Mouse (Mus musculus) lung, postnatal 36 days (tissue): ENCODE results near the gene Olfr180.

Experiments used
- DNase-seq: peaks from one replicate; pipeline ENCODE4 v3.0.0; 2022; ENCODE audit warnings: mixed read lengths

The Olfr180 gene

DNA sequence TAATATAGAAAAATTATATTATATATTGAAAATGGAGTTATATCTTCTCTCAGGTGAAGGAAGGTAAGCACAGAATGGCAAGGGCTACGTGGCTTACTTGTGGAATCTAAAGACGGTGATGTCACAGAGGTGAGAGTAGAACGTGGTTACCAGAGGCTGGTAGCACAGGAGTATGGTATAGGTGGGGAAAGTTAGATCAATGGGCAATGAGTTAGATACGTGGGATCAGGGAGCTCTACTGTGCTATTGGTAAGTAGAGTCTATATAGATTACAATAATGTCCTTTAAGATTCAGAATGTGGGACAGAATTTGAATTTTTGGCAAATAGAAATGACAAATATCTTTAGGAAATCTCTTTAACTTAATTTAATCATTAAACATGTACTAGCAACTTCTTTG, at the start of gene Olfr180:
TSS of gene Olfr180 (minus strand) at position 101 of the 400 bp plus-strand sequence.
- no peak for DNase-seq

DNA sequence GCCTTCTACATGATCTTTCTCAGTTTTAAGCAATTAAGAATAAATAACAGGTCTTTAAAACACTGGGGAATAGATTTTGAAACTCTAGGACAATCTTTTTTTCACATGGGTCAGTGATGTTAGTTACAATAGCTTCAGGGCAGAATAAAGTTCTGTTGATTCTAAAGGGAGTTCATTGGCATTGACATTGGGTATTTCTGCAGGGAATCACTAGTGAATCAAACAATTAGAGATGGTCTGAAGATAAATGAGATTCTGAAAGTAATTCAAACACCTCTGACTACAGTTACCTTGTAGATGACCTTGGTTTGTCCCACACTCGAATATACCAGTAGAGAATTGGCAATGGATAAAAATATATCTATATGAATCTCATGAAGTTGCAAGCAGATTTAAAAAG, 537 bp downstream of the Olfr180 start, which contains the start of gene Olfr181:
TSS of gene Olfr181 (minus strand) at position 101 of the 400 bp plus-strand sequence.
- no peak for DNase-seq

DNA sequence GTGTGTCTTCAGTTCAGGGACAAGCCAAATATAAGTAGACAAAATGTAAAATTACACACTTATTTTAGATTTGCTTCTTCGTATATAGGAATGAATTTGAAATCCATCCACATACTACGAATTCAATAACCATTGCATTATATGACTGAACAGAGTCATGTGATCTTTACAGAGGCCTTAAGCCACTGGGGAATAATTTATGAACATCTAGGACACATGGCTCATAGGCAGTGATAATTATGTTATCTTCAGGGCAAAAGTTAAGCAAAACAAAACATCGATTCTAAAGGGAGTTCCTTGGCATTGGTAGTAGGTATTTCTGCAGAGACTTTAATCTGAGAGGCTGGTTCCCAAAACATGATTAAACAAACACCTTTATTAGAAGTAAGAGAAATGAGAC, 37.2 kb downstream of the Olfr180 start, which contains the start of gene Olfr178:
TSS of gene Olfr178 (minus strand) at position 101 of the 400 bp plus-strand sequence.
- no peak for DNase-seq

DNA sequence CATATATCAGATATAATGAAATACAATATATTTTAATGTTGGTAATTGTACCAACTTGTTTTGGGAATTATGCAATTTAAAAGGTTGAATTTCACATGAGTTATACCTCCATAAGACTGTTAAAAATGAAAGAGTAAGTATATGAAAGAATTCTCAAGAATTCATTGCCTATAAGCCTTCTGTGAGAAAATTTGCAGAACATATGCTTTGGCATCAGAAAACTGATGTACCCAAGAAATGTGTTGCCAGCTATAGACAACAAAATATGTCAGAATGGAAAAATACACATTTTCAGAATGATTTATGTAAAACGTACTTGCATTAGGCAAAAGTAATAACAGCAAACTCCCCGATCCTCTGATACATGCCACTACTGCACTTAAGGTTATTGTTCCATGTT, 44.8 kb downstream of the Olfr180 start:
- DNase-seq, result no peak

DNA sequence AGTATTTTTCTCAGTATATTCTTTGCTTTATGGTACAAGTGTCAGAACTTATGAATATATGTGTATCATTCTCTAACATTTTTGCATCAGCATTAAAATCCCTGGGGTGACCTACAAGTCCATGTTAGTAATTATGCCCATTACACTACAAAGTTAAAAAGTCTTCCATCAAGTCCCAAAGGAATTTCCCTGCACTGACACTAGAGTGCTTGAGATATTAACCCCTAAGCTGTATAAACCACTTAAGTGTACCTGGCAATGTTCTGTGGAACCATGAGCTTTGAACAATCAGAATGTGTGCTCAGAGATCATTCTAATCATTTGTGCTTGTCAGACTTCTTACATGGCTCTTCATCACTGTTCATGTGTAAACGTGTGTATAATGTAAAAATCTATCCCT, 54.5 kb downstream of the Olfr180 start, which contains the start of gene Olfr177:
TSS of gene Olfr177 (minus strand) at position 101 of the 400 bp plus-strand sequence.
- no peak for DNase-seq
